Mouse (Mus musculus): ENCODE measurements around the gene Nek7. TPM values are rescaled to one million over a fixed set of nuclear protein-coding genes. Genes with fewer than 3 reads are reported as not detected.

The Nek7 gene
- total RNA-seq, 2 experiments from 2014 or later: 49.9 to 62.8 TPM

Other genes starting within 250 kb of the Nek7 start
- gene Lhx9, start 228.4 kb upstream of the Nek7 start, total RNA-seq (2021): not detected
- gene 2310009B15Rik, start 236.7 kb upstream of the Nek7 start, total RNA-seq (2021): 10 to 100 TPM; 19.9 to 24.1 TPM

Data from gastrocnemius, postnatal 4 days (tissue).